8 mouse cellular contexts compared by ENCODE assay signal in the genomic region with DNA sequence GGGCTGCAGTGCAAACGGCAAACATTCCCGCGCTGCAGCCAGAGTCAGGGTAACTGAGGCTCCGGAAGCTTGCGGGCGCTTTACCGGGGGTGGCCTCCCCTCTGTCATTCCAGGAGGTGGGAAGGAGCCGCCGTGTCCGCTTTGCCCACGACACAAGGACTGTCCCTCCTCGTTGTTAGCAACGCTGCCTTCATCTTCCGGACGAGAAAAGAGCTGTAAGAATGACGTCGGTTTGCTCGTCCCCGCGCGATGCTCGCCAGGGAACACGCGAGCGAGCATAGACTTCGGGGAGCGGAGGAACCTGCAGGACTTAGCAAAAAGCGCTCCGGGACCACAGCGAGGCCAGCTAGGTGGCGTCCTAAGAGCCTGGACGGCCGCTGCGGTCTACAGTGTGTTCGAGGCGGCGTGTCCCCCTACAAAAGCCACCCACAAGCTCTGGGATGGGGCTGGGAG. TPM values are rescaled to one million over a fixed set of nuclear protein-coding genes. Genes with fewer than 3 reads are reported as not detected.
DNase-seq lines count a peak whose midpoint lies in the region; ATAC-seq and TF ChIP-seq lines count a peak whose summit lies in the region.

No protein-coding gene starts in this region.

- H3K9me3 ChIP-seq in heart, embryonic 15.5 days (replicated peaks): no peaks in the 10 kb centered on the region
- no peaks in the 10 kb centered on the region for H3K9me3 ChIP-seq in liver, embryonic 14.5 days (ENCODE audit: control insufficient read depth, low read length)
- no peaks in the 10 kb centered on the region for H3K9me3 ChIP-seq in stomach, embryonic 14.5 days (ENCODE audit: control insufficient read depth, low read depth, low read length)

- peak overlapping the region; percentile 89 for H3K4me2 ChIP-seq in heart, embryonic 15.5 days
- peak overlapping the region; percentile 98 for H3K4me2 ChIP-seq in liver, embryonic 14.5 days (ENCODE audit: low read depth)
- peak overlapping the region; percentile 76 for H3K4me2 ChIP-seq in stomach, embryonic 14.5 days (replicated peaks; ENCODE audit: low read depth, low read length)

- TF ChIP-seq POLR2A in brain, embryonic 14.5 days (IDR thresholded peaks at IDR 0.05; ENCODE audit: borderline replicate concordance, extremely low read depth, insufficient read depth, insufficient read length, poor library complexity, severe bottlenecking): peak; percentile 9; the same call in 1 of the 2 replicates

- no peaks in the 10 kb centered on the region for H3K27me3 ChIP-seq in heart, embryonic 15.5 days
- H3K27me3 ChIP-seq in liver, embryonic 14.5 days (ENCODE audit: control insufficient read depth, insufficient read depth, low read length): no peaks in the 10 kb centered on the region
- no peaks in the 10 kb centered on the region for H3K27me3 ChIP-seq in stomach, embryonic 14.5 days (ENCODE audit: control insufficient read depth, insufficient read depth, low read length)

- DNase-seq in brain, embryonic 14.5 days (ENCODE audit: low read depth): peak; percentile 93
- DNase-seq in kidney, postnatal 14 days: peak; percentile 66
- peak; percentile 68 to 69 (median 69) for DNase-seq in liver, embryonic 14.5 days (ENCODE audit: low read depth in 3 of 3, low spot score in 3 of 3)
- peak; percentile 38 to 40 for DNase-seq in natural killer cell, adult 2 months (ENCODE audit: low spot score in 2 of 2)

- H3K27ac ChIP-seq in heart, embryonic 15.5 days: peak overlapping the region; percentile 74
- H3K27ac ChIP-seq in liver, embryonic 14.5 days: peak overlapping the region; percentile 72
- peak overlapping the region; percentile 74; the same call in 1 of the 2 replicates for H3K27ac ChIP-seq in stomach, embryonic 14.5 days (ENCODE audit: low read length)

- H3K4me3 ChIP-seq in heart, embryonic 15.5 days: peak overlapping the region; percentile 90
- H3K4me3 ChIP-seq in liver, embryonic 14.5 days (ENCODE audit: insufficient read depth in 1 of 2, low read depth in 2 of 2, low read length in 2 of 2): peak overlapping the region; percentile 81 to 87
- H3K4me3 ChIP-seq in stomach, embryonic 14.5 days (ENCODE audit: low read depth, low read length): peak overlapping the region; percentile 60

- ATAC-seq in CD4-positive, CD25-positive, alpha-beta regulatory T cell, adult 4 months: peak; percentile 77
- peak; percentile 73 for ATAC-seq in erythroblast, adult 5-6 weeks (replicated peaks; ENCODE audit: low FRiP score, poor library complexity, severe bottlenecking)
- peak; percentile 59 for ATAC-seq in heart, embryonic 15.5 days (replicated peaks; ENCODE audit: insufficient number of reproducible peaks, insufficient read depth, low FRiP score, low read depth)
- ATAC-seq in liver, embryonic 14.5 days (ENCODE audit: insufficient read depth): peak; percentile 67
- peak; percentile 42; the same call in 1 of the 2 replicates for ATAC-seq in stomach, embryonic 14.5 days (ENCODE audit: insufficient number of reproducible peaks, insufficient read depth, low FRiP score, low read depth)

- H3K36me3 ChIP-seq in heart, embryonic 15.5 days: peaks cover 6% of the 10 kb centered on the region; the same call in 1 of the 2 replicates
- H3K36me3 ChIP-seq in liver, embryonic 14.5 days (replicated peaks; ENCODE audit: control insufficient read depth, insufficient read depth, low read depth): peaks cover 24% of the 10 kb centered on the region
- no peaks in the 10 kb centered on the region; the same call in 1 of the 2 replicates for H3K36me3 ChIP-seq in stomach, embryonic 14.5 days (ENCODE audit: control insufficient read depth, insufficient read depth, low read length)

- 0% methylated on average over 37 of the region's 37 CpGs for WGBS in heart, embryonic 15.5 days
- WGBS in liver, embryonic 14.5 days (ENCODE audit: insufficient replicate concordance): under 1% methylated on average over 37 of the region's 37 CpGs
- under 1% methylated on average over 37 of the region's 37 CpGs for WGBS in stomach, embryonic 14.5 days

- TF ChIP-seq EP300 in liver, embryonic 14.5 days (IDR thresholded peaks at IDR 0.05; ENCODE audit: low read depth): no peak

- peak overlapping the region; percentile 65 for H3K9ac ChIP-seq in heart, embryonic 15.5 days
- peak overlapping the region; percentile 86 for H3K9ac ChIP-seq in liver, embryonic 14.5 days (replicated peaks)
- peak overlapping the region; percentile 57 for H3K9ac ChIP-seq in stomach, embryonic 14.5 days (replicated peaks; ENCODE audit: low read depth, low read length)

- H3K4me1 ChIP-seq in heart, embryonic 15.5 days (replicated peaks): peaks cover 14% of the 10 kb centered on the region
- peaks cover 22 to 23% of the 10 kb centered on the region in 2 experiments for H3K4me1 ChIP-seq in liver, embryonic 14.5 days (replicated peaks; ENCODE audit: control insufficient read depth in 2 of 2, insufficient read depth in 2 of 2, low read length in 1 of 2)
- H3K4me1 ChIP-seq in stomach, embryonic 14.5 days (ENCODE audit: control insufficient read depth, insufficient read depth, low read length): 0 out of 2 replicates have a peak, but pooled peaks cover 3% of the 10 kb centered on the region

- TF ChIP-seq CTCF in brain, embryonic 14.5 days (IDR thresholded peaks at IDR 0.05; ENCODE audit: borderline replicate concordance, extremely low read depth, insufficient read depth, insufficient read length): no peak
- peak; percentile 69 for TF ChIP-seq CTCF in liver, embryonic 14.5 days (IDR thresholded peaks at IDR 0.05; ENCODE audit: low read depth)

RNA-seq across cellular contexts. Expression of gene Prim2, which starts 0.6 kb away (rescaled TPM):
- polyA plus RNA-seq in CD4-positive, CD25-positive, alpha-beta regulatory T cell, adult 4 months (2017; shearing (Covaris generic)): 10 to 100 TPM; 19.8 to 23.3 TPM
- polyA plus RNA-seq in brain, embryonic 14.5 days (2012; rRNA removed): 22.4 and 26.5 TPM in 2 replicates
- total RNA-seq in erythroblast, adult 5-6 weeks (2015; ENCODE audit: low replicate concordance): 22.3 and 26.5 TPM in 2 replicates
- 37.0 and 42.5 TPM in 2 replicates for total RNA-seq in erythroblast, adult 5-6 weeks (2017; ENCODE audit: low replicate concordance)
- polyA plus RNA-seq in heart, embryonic 15.5 days (2015; fragmentation: Nextera tagmentation; extraction: Ambion mirVana): 15.7 and 21.0 TPM in 2 replicates
- polyA plus RNA-seq in liver, embryonic 14.5 days (2012; rRNA removed): 23.4 and 34.1 TPM in 2 replicates
- polyA plus RNA-seq in liver, embryonic 14.5 days (2014; fragmentation: Nextera tagmentation; extraction: Ambion mirVana): 38.1 and 40.7 TPM in 2 replicates
- polyA plus RNA-seq in stomach, embryonic 14.5 days (2014; fragmentation: Nextera tagmentation; extraction: Ambion mirVana): 36.8 and 40.7 TPM in 2 replicates

RNA-seq across cellular contexts. Expression of gene Rab23, which starts 49.5 kb away (rescaled TPM):
- polyA plus RNA-seq in CD4-positive, CD25-positive, alpha-beta regulatory T cell, adult 4 months (2017; shearing (Covaris generic)): 1 to 10 TPM; 8.0 to 9.7 TPM
- 17.1 and 19.8 TPM in 2 replicates for polyA plus RNA-seq in brain, embryonic 14.5 days (2012; rRNA removed)
- total RNA-seq in erythroblast, adult 5-6 weeks (2015; ENCODE audit: low replicate concordance): 0.63 and 1.2 TPM in 2 replicates
- 5.5 TPM in 1 of 2 replicates, not detected in the other for total RNA-seq in erythroblast, adult 5-6 weeks (2017; ENCODE audit: low replicate concordance)
- polyA plus RNA-seq in heart, embryonic 15.5 days (2015; fragmentation: Nextera tagmentation; extraction: Ambion mirVana): 13.6 and 14.7 TPM in 2 replicates
- polyA plus RNA-seq in liver, embryonic 14.5 days (2012; rRNA removed): 2.1 and 2.5 TPM in 2 replicates
- polyA plus RNA-seq in liver, embryonic 14.5 days (2014; fragmentation: Nextera tagmentation; extraction: Ambion mirVana): 2.9 and 3.8 TPM in 2 replicates
- polyA plus RNA-seq in stomach, embryonic 14.5 days (2014; fragmentation: Nextera tagmentation; extraction: Ambion mirVana): 30.3 and 32.3 TPM in 2 replicates

Comparison
In these comparisons a context has a peak if more than half of its experiments do, and no peak if none do; other contexts are left out.
1. Peak in every context shown above with its lines: DNase-seq, ATAC-seq, H3K4me3 ChIP-seq and H3K27ac ChIP-seq.
2. DNase-seq: peak in every context shown above with its lines; median percentile 93 in brain, embryonic 14.5 days; 69 in liver, embryonic 14.5 days; 66 in kidney, postnatal 14 days; 39 in natural killer cell, adult 2 months.